Mouse (Mus musculus): ENCODE results near the gene Creb3l1. TPM values are rescaled to one million over a fixed set of nuclear protein-coding genes. Genes with fewer than 3 reads are reported as not detected.
A peak's percentile ranks its signal among the peaks of the same experiment; 100 is the strongest.

The Creb3l1 gene
- polyA plus RNA-seq, 1 experiment: 19.3 TPM

GRCm38 (mm10) chr2:91972121-91972566 is 52.2 kb downstream of the Creb3l1 start:
- DNase-seq (ENCODE audit: low read depth, low spot score): no peak
- WGBS: 17% methylated on average over 13 of the region's 13 CpGs

- no peak for DNase-seq (ENCODE audit: low read depth, low spot score)
- 50% methylated on average over 21 of the region's 21 CpGs for WGBS
These were observed 52.8 kb downstream of the Creb3l1 start for GRCm38 (mm10) chr2:91971231-91972097.

DNA sequence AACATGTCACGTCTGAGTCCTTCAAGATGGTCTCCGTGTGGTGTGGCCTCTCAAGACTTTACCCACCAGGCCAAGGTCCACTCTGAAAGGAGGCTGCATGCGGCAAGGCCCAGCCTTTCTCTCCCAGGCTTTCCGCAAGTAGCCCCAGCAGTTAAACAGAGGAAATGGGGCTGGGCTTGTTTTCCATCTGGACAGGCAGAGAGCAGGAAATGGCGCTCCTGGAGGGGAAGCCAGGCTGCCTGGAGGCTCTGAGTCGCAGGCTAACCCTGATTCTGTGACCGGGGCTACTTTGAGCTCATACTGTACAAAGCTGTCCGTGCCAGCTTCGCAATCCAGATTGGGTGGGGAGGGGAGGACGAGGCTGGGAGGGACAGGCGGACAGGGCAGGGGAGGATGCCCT is 56.3 kb downstream of the Creb3l1 start:
- WGBS: 47% methylated on average over 11 of the region's 11 CpGs
- no peak for DNase-seq (ENCODE audit: low read depth, low spot score)

DNA sequence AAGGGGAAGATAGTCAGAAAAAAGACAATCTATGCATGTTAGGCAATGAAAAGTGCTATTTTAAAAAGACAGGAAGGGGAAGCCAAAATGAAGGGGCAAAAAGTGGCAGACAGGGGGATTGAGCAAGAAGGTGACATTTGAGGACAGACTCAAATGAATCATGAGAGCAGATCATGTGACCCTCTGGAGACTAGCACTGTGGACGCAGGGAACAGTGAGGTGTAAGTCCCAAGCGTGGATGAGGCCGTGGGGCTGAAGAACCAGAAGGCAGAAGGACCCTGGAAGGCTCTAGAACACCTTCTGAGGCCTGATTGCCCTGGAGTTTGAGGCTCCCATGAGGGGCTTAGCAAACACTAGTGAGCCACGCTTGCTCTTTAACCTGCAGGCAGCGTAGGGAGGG is 57.9 kb downstream of the Creb3l1 start:
- no peak for DNase-seq (ENCODE audit: low read depth, low spot score)
- WGBS: 88% methylated on average over 5 of the region's 5 CpGs

DNA sequence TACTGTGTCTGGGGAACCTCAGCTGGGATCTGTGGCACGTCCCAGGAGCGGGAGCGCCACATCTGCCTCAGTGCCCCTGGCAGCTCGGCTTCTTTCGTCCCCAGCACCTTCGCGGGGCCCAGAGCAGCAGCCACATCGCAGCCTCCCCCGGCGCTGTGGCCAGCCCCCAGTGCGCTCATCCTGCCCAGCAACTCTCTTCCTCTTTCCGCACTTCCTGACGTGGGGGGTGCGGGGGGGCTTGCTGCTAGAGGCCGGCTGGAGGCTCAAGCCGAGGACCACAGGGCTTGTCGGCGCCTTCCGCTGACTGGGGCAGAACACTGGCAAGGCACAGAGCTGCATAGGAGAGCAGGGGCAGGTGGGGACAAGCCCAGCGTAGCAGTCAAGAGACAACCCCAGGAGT is 58.9 kb downstream of the Creb3l1 start:
- 70% methylated on average over 20 of the region's 20 CpGs for WGBS
- no peak for DNase-seq (ENCODE audit: low read depth, low spot score)

DNA sequence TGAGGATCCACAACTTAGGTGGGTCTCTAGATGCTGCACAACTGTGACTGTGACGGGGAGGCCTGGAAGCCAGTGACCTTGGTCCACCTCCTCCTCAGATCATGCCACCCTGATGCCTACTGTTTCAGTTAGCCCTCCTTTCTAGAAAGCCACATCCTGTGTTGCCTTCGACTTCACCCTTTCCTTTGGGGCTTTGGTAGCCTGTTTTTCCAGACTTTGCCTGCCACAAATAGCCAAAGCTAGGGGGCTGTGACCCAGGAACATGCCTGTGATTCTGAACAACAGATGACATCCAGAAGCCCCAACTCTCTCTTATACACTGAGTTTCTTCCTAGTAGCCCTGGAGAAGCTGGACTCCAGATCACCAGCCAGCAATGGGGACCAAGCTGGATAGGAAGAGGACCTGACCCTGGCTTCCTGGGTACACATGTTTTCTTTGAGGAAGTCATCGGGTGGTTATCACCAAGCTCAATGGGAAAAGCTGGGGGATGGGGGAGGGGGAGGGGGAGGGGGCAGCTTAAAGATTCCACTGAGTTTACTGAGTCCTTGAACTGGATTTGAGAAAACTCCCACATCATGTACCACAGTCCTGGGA is 59.6 kb downstream of the Creb3l1 start:
- DNase-seq (ENCODE audit: low read depth, low spot score): no peak
- 74% methylated on average over 3 of the region's 3 CpGs for WGBS

- DNase-seq (ENCODE audit: low read depth, low spot score): peak; percentile 71
- WGBS: under 1% methylated on average over 55 of the region's 57 CpGs
These were observed 60.8 kb downstream of the Creb3l1 start for GRCm38 (mm10) chr2:91963443-91963932.

DNA sequence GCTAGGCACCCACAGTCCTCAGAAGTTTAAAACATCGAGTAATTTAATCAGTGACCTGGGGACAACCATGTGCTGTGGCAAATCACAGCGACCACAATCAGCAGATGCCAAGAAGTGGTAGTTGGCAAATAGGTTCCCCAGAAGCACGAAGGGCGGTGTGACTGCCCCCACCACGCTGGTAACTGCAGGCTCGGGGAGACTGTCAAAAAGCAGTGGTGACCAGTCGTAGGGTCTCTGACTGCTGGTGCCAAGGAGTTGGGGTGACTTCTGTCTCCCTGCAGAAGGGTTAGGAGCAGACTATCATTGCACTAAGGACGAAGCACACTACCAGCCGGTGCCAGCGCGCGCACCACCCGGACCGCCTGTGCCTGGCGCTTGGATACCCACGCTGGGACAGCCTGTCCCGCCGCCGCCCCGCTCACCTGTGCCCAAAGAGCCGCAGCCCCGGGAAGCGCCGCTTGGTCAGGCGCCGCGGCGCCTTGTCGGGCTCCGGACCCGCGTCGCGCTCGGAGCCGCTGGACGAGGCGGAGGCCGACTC is 61.4 kb downstream of the Creb3l1 start:
- WGBS: 1% methylated on average over 39 of the region's 39 CpGs
- DNase-seq (ENCODE audit: low read depth, low spot score): no peak

- WGBS: 20% methylated on average over 4 of the region's 4 CpGs
- DNase-seq (ENCODE audit: low read depth, low spot score): peak; percentile 63
These were observed 62.2 kb downstream of the Creb3l1 start for GRCm38 (mm10) chr2:91961901-91962761.

GRCm38 (mm10) chr2:91960459-91960858 is 63.8 kb downstream of the Creb3l1 start:
- no peak for DNase-seq (ENCODE audit: low read depth, low spot score)
- WGBS: 72% methylated on average over 5 of the region's 5 CpGs

DNA sequence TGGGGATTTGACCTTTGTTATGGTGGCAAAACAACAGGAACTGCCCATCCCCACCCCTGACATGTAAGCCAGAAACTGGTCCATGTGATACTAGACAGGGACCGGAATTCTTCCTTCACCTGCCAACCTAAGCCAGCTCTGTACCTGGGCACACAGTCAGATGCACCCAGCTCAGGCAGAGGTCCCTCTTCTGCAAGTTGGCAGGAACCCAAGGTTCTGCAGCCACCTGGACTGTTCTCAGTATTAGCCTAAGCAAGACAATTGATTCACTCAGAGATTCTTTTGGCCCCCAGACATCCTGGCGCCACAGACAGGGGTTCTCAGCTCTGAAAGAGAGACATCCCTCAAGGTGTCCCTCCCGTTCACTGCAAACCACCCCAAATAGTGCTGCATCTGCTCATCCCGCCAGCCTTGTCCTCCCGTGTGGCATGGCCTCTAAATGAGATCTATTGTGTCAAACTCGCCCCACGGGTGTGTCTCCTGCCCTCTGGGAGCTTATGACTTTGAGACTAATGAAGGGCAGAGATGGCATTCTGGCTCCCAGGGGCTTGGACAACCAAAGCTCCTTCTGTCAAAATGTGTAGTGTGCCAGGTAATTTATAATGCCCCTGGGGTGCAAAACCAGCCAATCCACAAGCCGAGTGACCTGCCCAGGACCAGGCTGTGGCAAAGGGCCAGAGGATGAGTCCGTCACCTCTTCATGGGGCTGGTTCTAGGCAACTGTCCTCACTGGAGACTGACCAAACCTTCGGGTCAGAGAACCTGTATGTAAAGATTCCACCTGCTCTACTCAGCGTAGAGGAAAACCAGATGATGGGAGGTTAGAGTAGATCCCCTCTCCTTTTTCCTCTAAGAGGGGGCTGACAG is 64.5 kb downstream of the Creb3l1 start:
- DNase-seq (ENCODE audit: low read depth, low spot score): no peak
- WGBS: 45% methylated on average over 11 of the region's 11 CpGs

GRCm38 (mm10) chr2:91958701-91959457 is 65.4 kb downstream of the Creb3l1 start:
- no peak for DNase-seq (ENCODE audit: low read depth, low spot score)
- 34% methylated on average over 10 of the region's 10 CpGs for WGBS

- DNase-seq (ENCODE audit: low read depth, low spot score): no peak
- WGBS: 77% methylated on average over 8 of the region's 8 CpGs
These were observed 66.3 kb downstream of the Creb3l1 start for GRCm38 (mm10) chr2:91958049-91958448.

- WGBS: 9% methylated on average over 4 of the region's 4 CpGs
- DNase-seq (ENCODE audit: low read depth, low spot score): no peak
These were observed 67.2 kb downstream of the Creb3l1 start for GRCm38 (mm10) chr2:91957096-91957495.

GRCm38 (mm10) chr2:91955875-91956274 is 68.4 kb downstream of the Creb3l1 start:
- no peak for DNase-seq (ENCODE audit: low read depth, low spot score)
- WGBS: 55% methylated on average over 6 of the region's 6 CpGs

GRCm38 (mm10) chr2:91955121-91955591 is 69.1 kb downstream of the Creb3l1 start:
- WGBS: 21% methylated on average over 4 of the region's 4 CpGs
- DNase-seq (ENCODE audit: low read depth, low spot score): no peak

DNA sequence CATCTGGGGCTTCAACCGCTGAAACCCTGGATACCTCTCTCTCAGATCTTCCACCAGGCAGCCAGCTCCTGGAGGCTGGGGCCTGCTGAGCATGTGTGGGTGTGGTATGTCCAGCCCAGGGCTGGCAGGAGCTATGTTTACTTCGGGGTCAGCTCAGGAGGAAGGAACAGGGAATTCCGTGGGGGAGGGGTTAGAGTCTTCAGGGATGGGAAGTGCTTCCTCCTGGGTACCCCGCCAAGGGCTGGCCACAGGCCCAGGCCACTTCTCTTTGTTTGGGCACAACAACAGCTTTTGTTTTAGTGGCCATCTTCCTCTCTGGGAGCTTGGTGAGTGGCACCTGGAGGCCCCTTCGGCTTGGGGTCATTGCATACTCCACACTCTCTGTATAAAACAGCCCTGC is 70.5 kb downstream of the Creb3l1 start:
- no peak for DNase-seq (ENCODE audit: low read depth, low spot score)
- WGBS: 6% methylated on average over 5 of the region's 5 CpGs
